Mouse (Mus musculus) MEL (cell line): ENCODE data around the gene Raver1.

Experiments used
- CTCF ChIP-seq, 3 experiments: IDR thresholded peaks in 2 of 3; conservative IDR thresholded peaks in 1 of 3; 2 replicates each; pipeline ENCODE4 v1.5.1; 2011 to 2012; ENCODE audit warnings: low read length in 3 of 3, low read depth in 2 of 3, mild to moderate bottlenecking in 2 of 3, improper control_type of control experiment in 1 of 3, inconsistent platforms in 1 of 3, mixed read lengths in 1 of 3, moderate library complexity in 1 of 3; ENCODE audit not compliant: control insufficient read depth in 1 of 3, insufficient read depth in 1 of 3, poor library complexity in 1 of 3, severe bottlenecking in 1 of 3
- EP300 ChIP-seq, 2 experiments: IDR thresholded peaks; 2 replicates each; pipeline ENCODE4 v1.6.1; 2011; ENCODE audit warnings: improper control_type of control experiment in 2 of 2, low read length in 2 of 2, low read depth in 1 of 2, mild to moderate bottlenecking in 1 of 2
- GATA1 ChIP-seq: IDR thresholded peaks from 2 replicates; pipeline ENCODE4 v1.6.1; 2011; ENCODE audit warnings: low read depth, low read length, improper control_type of control experiment
- KAT2A ChIP-seq: conservative IDR thresholded peaks from 2 replicates; pipeline ENCODE4 v1.6.1; 2012; ENCODE audit warnings: low read depth, low read length, improper control_type of control experiment, inconsistent platforms
- NELFE ChIP-seq: IDR thresholded peaks from 2 replicates; pipeline ENCODE4 v1.6.1; 2011; ENCODE audit warnings: low read depth, low read length, improper control_type of control experiment
- NRF1 ChIP-seq: IDR thresholded peaks from 2 replicates; pipeline ENCODE4 v1.6.1; 2014; ENCODE audit warnings: low read depth, mild to moderate bottlenecking, inconsistent platforms, low read length, improper control_type of control experiment, moderate library complexity; ENCODE audit not compliant: poor library complexity, insufficient read depth, severe bottlenecking
- POLR2A ChIP-seq, 2 experiments: IDR thresholded peaks; 2 replicates each; pipeline ENCODE4 v1.6.1; 2011 to 2012; ENCODE audit warnings: low read length in 2 of 2, mild to moderate bottlenecking in 2 of 2, control low read depth in 1 of 2, improper control_type of control experiment in 1 of 2, low read depth in 1 of 2, moderate library complexity in 1 of 2; ENCODE audit not compliant: control insufficient read depth in 1 of 2, insufficient read depth in 1 of 2, poor library complexity in 1 of 2
- POLR2AphosphoS2 ChIP-seq: IDR thresholded peaks from 2 replicates; pipeline ENCODE4 v1.6.1; 2011; ENCODE audit warnings: low read length, improper control_type of control experiment
- SMC3 ChIP-seq: IDR thresholded peaks from 2 replicates; pipeline ENCODE4 v1.6.1; 2011; ENCODE audit warnings: low read depth, low read length, improper control_type of control experiment
- TCF12 ChIP-seq: IDR thresholded peaks from 2 replicates; pipeline ENCODE4 v1.6.1; 2014; ENCODE audit warnings: low read depth, mild to moderate bottlenecking, inconsistent platforms, low read length, improper control_type of control experiment, moderate library complexity
- UBTF ChIP-seq: IDR thresholded peaks from 2 replicates; pipeline ENCODE4 v1.6.1; 2012; ENCODE audit warnings: low read depth, mild to moderate bottlenecking, inconsistent platforms, low read length, improper control_type of control experiment, moderate library complexity, borderline replicate concordance; ENCODE audit not compliant: insufficient read depth
- USF2 ChIP-seq, 2 experiments: IDR thresholded peaks; 2 replicates each; pipeline ENCODE4 v1.6.1; 2011 to 2012; ENCODE audit warnings: improper control_type of control experiment in 2 of 2, low read length in 2 of 2, borderline replicate concordance in 1 of 2, inconsistent platforms in 1 of 2, low read depth in 1 of 2, mild to moderate bottlenecking in 1 of 2; ENCODE audit not compliant: insufficient read depth in 1 of 2
- ZC3H11A ChIP-seq: IDR thresholded peaks from 2 replicates; pipeline ENCODE4 v1.6.1; 2012; ENCODE audit warnings: low read depth, mild to moderate bottlenecking, inconsistent platforms, low read length, improper control_type of control experiment
- ZMIZ1 ChIP-seq: IDR thresholded peaks from 2 replicates; pipeline ENCODE4 v1.6.1; 2012; ENCODE audit warnings: low read depth, mild to moderate bottlenecking, inconsistent platforms, low read length, improper control_type of control experiment, moderate library complexity

- TF ChIP-seq CTCF (IDR thresholded peaks at IDR 0.05 in 2 of 3, conservative IDR thresholded peaks at IDR 0.05 in 1 of 3; ENCODE audit: control insufficient read depth in 1 of 3, insufficient read depth in 1 of 3, low read depth in 2 of 3, low read length in 3 of 3, poor library complexity in 1 of 3, severe bottlenecking in 1 of 3) (no peak), ZC3H11A (no peak), POLR2AphosphoS2 (no peak), USF2 (IDR thresholded peaks at IDR 0.05; ENCODE audit: borderline replicate concordance in 1 of 2, insufficient read depth in 1 of 2, low read depth in 1 of 2, low read length in 2 of 2) (no peak), TCF12 (no peak), SMC3 (no peak), GATA1 (no peak), NRF1 (no peak), NELFE (no peak), EP300 (IDR thresholded peaks at IDR 0.05; ENCODE audit: low read depth in 1 of 2, low read length in 2 of 2) (no peak), POLR2A (IDR thresholded peaks at IDR 0.05; ENCODE audit: control insufficient read depth in 1 of 2, insufficient read depth in 1 of 2, low read depth in 1 of 2, low read length in 2 of 2, poor library complexity in 1 of 2) (no peak), ZMIZ1 (no peak), KAT2A (no peak), UBTF (no peak)
Measured at GRCm38 (mm10) chr9:21035586-21035985, 56.2 kb downstream of the Raver1 start.
